Mouse (Mus musculus): Measurements from ENCODE around the gene Slc8a1. TPM values are rescaled to one million over a fixed set of nuclear protein-coding genes. Genes with fewer than 3 reads are reported as not detected.

Gene Slc8a1
- polyA plus RNA-seq, 1 experiment from 2014 or later = 0.69 TPM

DNA sequence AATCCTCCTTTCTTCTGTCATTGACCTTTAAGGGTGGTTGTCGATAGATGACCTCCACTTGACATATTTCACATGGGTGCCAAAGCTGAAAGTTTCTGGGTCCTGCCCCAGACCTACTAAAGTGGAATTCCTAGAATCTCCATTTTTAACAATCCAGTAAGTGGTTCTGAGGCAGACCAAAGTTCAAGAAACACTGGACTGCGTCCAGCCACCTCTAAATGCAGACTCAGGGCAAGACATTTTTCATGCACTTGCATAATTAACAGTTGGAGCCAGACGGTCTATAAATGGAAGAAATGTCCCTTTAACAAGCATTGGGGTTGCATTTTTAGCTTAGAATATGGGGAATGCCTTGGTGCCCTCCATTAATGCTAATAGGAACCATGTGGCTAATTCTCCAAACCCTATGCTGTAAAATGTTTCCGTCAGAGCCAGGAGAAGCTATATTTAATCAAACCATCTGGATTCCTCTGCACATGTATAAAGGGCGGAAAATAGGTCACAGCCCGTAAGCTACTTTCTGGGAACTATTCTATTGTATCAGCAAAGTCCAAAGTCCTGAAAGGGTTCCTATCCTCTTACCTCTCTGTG is 224.7 kb downstream of the Slc8a1 start:
- Histone ChIP-seq H3K4me2 (ENCODE audit: low read depth, low read length) (no peak overlapping the region), H3K27ac (ENCODE audit: low read depth) (no peak overlapping the region), H3K36me3 (replicated peaks; ENCODE audit: insufficient read depth, low read length) (no peaks in the 10 kb centered on the region), H3K4me3 (ENCODE audit: low read depth, low read length) (no peak overlapping the region), H3K27me3 (ENCODE audit: insufficient read depth, low read length) (no peaks in the 10 kb centered on the region), H3K4me1 (ENCODE audit: insufficient read depth) (no peaks in the 10 kb centered on the region), H3K9me3 (ENCODE audit: low read length) (no peaks in the 10 kb centered on the region), H3K9ac (replicated peaks) (no peak overlapping the region)
- WGBS (ENCODE audit: insufficient replicate concordance) = 66% methylated on average over 6 of the region's 6 CpGs
- DNase-seq (no peak), ATAC-seq (no peak)
- TF ChIP-seq EP300 (IDR thresholded peaks at IDR 0.05; ENCODE audit: low read depth) (no peak), CTCF (IDR thresholded peaks at IDR 0.05; ENCODE audit: low read depth) (no peak)

DNA sequence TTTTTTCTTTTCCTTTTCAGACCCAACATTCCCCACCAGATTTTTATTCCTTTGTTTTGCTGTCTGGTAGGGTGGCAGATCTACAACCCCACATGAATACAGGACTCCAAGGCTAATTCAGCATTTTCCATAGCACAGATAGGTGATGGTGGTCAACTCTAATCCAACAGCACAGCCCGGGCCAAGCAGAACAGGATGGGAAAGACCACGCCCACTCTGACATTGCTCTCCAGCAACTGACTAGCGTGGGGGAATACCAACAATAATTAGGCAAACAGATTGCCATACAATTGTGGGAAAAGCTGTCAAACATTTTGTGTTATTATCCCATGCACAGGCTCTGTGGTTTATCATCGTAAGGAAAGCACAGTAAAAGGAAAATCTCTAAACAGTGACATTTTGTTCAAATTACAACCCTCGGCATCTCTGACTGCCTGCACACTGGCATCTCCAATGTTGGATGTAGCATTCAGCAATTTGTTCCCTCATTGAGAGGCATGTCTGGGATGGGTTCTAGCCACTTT is 233.0 kb downstream of the Slc8a1 start:
- no peak for ATAC-seq
- 77% methylated on average over 5 of the region's 5 CpGs for WGBS (ENCODE audit: insufficient replicate concordance)
- H3K36me3 ChIP-seq (replicated peaks; ENCODE audit: insufficient read depth, low read length) = no peaks in the 10 kb centered on the region
- H3K27ac ChIP-seq (ENCODE audit: low read depth) = no peak overlapping the region
- no peaks in the 10 kb centered on the region for H3K27me3 ChIP-seq (ENCODE audit: insufficient read depth, low read length)
- no peak for DNase-seq
- no peak for TF ChIP-seq EP300 (IDR thresholded peaks at IDR 0.05; ENCODE audit: low read depth)
- no peak for TF ChIP-seq CTCF (IDR thresholded peaks at IDR 0.05; ENCODE audit: low read depth)
- no peak overlapping the region for H3K9ac ChIP-seq (replicated peaks)
- no peak overlapping the region for H3K4me2 ChIP-seq (ENCODE audit: low read depth, low read length)
- no peak overlapping the region for H3K4me3 ChIP-seq (ENCODE audit: low read depth, low read length)
- H3K9me3 ChIP-seq (ENCODE audit: low read length) = no peaks in the 10 kb centered on the region
- H3K4me1 ChIP-seq (ENCODE audit: insufficient read depth) = no peaks in the 10 kb centered on the region

DNA sequence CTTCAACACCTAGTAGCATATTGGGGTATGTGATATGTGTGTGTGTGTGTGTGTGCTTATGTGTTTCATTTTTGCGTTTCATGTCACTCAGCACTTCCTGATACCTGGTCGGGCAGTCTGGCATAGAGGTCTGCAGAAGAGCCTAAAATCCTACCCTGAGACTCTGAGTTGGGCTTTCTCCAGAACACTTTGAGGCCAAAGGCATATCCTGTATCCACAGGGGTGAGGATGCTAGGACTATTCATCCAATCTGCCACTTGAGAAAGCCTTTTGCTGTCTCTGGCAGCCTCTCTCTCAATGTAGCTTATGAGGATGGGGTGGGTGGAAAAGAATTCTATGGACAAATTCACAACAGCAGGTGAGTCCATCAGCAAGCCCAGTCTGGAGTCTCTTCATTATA is 234.1 kb downstream of the Slc8a1 start:
- TF ChIP-seq CTCF (IDR thresholded peaks at IDR 0.05; ENCODE audit: low read depth) (no peak), EP300 (IDR thresholded peaks at IDR 0.05; ENCODE audit: low read depth) (no peak)
- Histone ChIP-seq H3K4me2 (ENCODE audit: low read depth, low read length) (no peak overlapping the region), H3K36me3 (replicated peaks; ENCODE audit: insufficient read depth, low read length) (no peaks in the 10 kb centered on the region), H3K9ac (replicated peaks) (no peak overlapping the region), H3K4me1 (ENCODE audit: insufficient read depth) (no peaks in the 10 kb centered on the region), H3K9me3 (ENCODE audit: low read length) (no peaks in the 10 kb centered on the region), H3K4me3 (ENCODE audit: low read depth, low read length) (no peak overlapping the region), H3K27me3 (ENCODE audit: insufficient read depth, low read length) (no peaks in the 10 kb centered on the region), H3K27ac (ENCODE audit: low read depth) (no peak overlapping the region)
- 75% methylated on average over 2 of the region's 2 CpGs for WGBS (ENCODE audit: insufficient replicate concordance)
- DNase-seq = no peak
- no peak for ATAC-seq

DNA sequence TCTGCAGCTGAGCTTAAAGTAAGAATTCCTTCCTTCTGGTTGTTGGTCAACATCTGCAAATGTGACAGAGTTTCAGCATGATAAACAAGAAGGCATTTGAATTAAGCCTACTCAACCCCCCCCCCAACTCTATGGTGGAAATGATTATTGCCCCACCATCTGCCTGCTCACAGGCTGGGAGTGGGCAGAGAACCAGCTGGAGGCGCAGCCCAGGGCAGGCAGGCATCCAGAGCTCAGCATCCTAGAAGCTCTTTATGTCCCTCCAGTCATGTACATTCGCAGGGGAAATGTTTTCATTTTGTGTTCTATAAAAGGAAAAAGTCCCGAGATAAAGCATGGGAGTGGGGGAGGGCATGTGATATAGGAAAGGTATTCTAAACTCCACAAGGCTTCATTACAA is 235.4 kb downstream of the Slc8a1 start:
- Histone ChIP-seq H3K4me2 (ENCODE audit: low read depth, low read length) (no peak overlapping the region), H3K9me3 (ENCODE audit: low read length) (no peaks in the 10 kb centered on the region), H3K4me1 (ENCODE audit: insufficient read depth) (no peaks in the 10 kb centered on the region), H3K9ac (replicated peaks) (no peak overlapping the region), H3K27ac (ENCODE audit: low read depth) (no peak overlapping the region), H3K36me3 (replicated peaks; ENCODE audit: insufficient read depth, low read length) (no peaks in the 10 kb centered on the region), H3K27me3 (ENCODE audit: insufficient read depth, low read length) (no peaks in the 10 kb centered on the region), H3K4me3 (ENCODE audit: low read depth, low read length) (no peak overlapping the region)
- 80% methylated on average over 3 of the region's 3 CpGs for WGBS (ENCODE audit: insufficient replicate concordance)
- ATAC-seq (no peak), DNase-seq (no peak)
- TF ChIP-seq EP300 (IDR thresholded peaks at IDR 0.05; ENCODE audit: low read depth) (no peak), CTCF (IDR thresholded peaks at IDR 0.05; ENCODE audit: low read depth) (no peak)

DNA sequence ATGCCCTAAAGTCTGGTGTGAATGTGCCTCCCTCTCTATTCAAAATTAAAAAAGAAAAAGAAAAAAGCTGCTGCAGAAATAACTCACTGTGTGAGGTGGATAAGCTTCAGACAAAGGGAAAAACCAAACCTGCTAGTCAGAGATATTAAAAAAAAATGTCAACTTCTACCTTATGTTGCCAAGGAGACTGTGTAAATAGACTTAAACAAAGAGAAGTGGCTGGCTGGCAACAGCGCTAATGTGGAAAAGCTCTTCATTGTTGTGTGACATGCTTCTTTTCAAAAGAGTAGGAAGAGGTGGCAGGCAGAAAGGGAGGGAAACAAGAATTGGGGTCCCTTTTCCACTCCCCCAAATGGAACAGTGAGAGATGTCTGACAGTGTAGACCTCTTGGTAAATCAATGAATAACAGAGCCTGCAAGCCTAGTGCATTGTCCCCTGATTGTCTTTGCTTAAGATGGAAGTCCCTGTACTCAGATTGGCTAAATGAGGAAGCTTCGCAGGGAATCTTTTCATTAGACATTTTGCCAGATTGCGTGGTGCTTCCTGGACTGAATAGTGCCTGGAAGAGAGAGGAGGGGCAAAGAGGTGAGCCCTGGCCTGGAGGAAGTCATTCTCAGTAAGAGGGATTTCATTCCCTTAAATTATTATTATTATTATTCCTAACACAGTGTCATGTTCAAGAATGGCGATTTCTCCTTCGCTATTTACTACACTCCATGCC is 237.3 kb downstream of the Slc8a1 start:
- Histone ChIP-seq H3K9ac (replicated peaks) (no peak overlapping the region), H3K4me3 (ENCODE audit: low read depth, low read length) (no peak overlapping the region), H3K4me2 (ENCODE audit: low read depth, low read length) (no peak overlapping the region), H3K36me3 (replicated peaks; ENCODE audit: insufficient read depth, low read length) (no peaks in the 10 kb centered on the region), H3K27me3 (ENCODE audit: insufficient read depth, low read length) (no peaks in the 10 kb centered on the region), H3K9me3 (ENCODE audit: low read length) (no peaks in the 10 kb centered on the region), H3K27ac (ENCODE audit: low read depth) (no peak overlapping the region), H3K4me1 (ENCODE audit: insufficient read depth) (no peaks in the 10 kb centered on the region)
- WGBS (ENCODE audit: insufficient replicate concordance) = 69% methylated on average over 5 of the region's 5 CpGs
- ATAC-seq = no peak
- no peak for TF ChIP-seq CTCF (IDR thresholded peaks at IDR 0.05; ENCODE audit: low read depth)
- no peak for TF ChIP-seq EP300 (IDR thresholded peaks at IDR 0.05; ENCODE audit: low read depth)
- no peak for DNase-seq

DNA sequence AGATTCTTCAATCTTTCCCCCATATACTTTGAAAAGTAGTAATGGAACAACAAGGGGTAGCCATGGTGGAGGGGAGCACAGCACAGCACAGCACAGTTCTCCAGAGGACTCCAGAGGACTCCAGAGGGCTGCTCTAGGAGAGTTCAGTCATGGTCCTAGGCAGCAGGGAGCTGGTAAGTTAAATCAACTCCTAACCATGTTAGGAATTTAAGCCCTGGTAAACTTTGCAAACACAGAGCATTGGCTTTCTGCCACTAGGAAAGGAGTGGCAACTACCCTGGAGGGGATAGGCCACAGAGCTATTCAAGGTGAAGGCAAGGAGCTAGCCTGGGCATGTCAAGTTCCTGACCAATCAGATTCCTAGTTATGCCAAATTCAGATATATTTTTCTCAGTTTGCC is 240.3 kb downstream of the Slc8a1 start:
- Histone ChIP-seq H3K4me2 (ENCODE audit: low read depth, low read length) (no peak overlapping the region), H3K9ac (replicated peaks) (no peak overlapping the region), H3K4me3 (ENCODE audit: low read depth, low read length) (no peak overlapping the region), H3K27me3 (ENCODE audit: insufficient read depth, low read length) (no peaks in the 10 kb centered on the region), H3K9me3 (ENCODE audit: low read length) (no peaks in the 10 kb centered on the region), H3K36me3 (replicated peaks; ENCODE audit: insufficient read depth, low read length) (no peaks in the 10 kb centered on the region), H3K27ac (ENCODE audit: low read depth) (no peak overlapping the region), H3K4me1 (ENCODE audit: insufficient read depth) (no peaks in the 10 kb centered on the region)
- no peak for ATAC-seq
- TF ChIP-seq EP300 (IDR thresholded peaks at IDR 0.05; ENCODE audit: low read depth) (no peak), CTCF (IDR thresholded peaks at IDR 0.05; ENCODE audit: low read depth) (no peak)
- no peak for DNase-seq

Data from liver, postnatal 0 days (tissue).